Mouse (Mus musculus): Measurements from ENCODE around the gene Lmod1.
"Not testable (repeated sequence)": the region's sequence is repeated elsewhere in the genome, so short reads cannot be mapped to it uniquely, and the experiment has no call there.

Gene Lmod1

GRCm38 (mm10) chr1:135363446-135363845, 38.8 kb downstream of the Lmod1 start:
- no peak for DNase-seq

DNA sequence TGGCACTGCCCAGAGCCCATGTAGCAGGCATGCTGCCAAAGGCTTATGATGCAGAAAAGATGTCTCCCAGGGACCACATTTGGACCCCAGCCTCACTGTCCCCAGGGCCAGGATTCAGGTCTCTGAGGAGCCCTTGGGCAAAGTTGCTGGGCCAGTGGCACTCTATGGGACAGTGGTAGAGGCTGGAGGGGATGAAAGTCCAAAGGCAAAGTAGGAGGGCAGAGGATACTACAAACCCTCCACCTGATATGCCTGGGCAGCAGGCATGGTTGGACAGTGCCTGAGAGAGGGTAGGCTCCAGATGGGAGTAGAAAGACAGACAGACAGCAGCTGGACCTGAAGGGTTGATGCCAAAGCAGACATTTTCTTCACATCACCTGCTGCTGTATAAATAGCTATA, 41.8 kb downstream of the Lmod1 start:
- no peak for DNase-seq

GRCm38 (mm10) chr1:135367005-135367404, 42.4 kb downstream of the Lmod1 start:
- peak; percentile 60 for DNase-seq

DNA sequence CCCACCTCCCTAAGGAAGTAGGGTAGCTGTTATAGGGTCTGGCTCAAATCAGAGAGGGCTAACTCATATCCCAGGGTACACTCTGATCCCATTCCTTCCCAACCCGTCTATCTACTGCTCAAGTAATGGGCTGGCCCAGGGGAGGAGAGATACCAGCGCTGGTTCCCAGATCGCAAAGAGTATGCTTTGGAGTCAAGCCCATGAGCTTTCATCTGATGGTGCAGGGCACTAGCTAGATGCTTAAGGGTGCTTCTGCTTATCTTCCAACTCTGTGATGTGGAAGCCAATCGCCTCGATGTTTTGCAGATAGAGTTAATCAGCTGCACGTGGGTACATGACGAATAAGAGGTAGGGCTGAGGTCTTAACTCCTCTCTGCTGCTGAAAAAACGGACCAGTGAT, 43.0 kb downstream of the Lmod1 start:
- no peak for DNase-seq

DNA sequence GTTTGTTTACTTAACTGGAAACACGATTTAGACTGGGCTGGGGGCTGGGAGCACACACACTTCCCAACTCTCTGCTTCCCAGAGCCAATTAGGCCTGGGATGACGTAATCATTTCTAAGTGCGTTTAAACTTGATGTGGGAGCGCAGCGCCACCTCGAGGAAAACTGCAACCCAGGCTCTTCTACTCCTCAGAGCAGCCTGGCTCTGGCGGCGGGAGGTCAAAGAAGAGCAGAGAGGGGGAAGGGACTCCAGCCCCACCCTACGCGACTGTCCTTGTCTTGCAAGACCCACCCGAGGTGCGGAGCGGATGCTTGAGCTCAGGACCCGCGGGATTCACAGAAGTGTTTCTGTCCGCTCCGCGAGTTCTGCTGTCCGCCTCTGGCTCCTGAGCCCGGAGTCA, 43.6 kb downstream of the Lmod1 start:
- peak; percentile 91 for DNase-seq

DNA sequence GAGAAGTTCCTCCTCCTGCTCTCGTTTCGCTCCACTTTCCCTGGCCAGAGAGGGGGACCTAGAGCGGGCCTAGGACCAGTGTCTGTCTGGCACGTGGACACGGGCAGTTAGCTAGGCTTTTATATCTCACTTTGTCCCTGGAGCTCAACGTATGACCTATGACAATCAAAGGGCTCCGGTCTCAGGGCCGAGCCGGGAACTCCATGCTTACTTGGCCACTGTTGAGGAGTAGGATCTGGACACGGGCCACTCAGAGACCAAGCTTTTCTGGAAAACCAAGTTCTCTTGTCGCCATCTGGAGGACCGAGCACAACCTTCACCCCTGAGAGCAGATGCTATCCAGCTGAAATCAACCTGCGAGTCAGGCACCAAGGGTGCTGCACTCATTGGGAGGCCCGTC, 44.4 kb downstream of the Lmod1 start:
- peak; percentile 52 for DNase-seq

- no peak for DNase-seq
Observed at GRCm38 (mm10) chr1:135369415-135369814, 44.8 kb downstream of the Lmod1 start.

DNA sequence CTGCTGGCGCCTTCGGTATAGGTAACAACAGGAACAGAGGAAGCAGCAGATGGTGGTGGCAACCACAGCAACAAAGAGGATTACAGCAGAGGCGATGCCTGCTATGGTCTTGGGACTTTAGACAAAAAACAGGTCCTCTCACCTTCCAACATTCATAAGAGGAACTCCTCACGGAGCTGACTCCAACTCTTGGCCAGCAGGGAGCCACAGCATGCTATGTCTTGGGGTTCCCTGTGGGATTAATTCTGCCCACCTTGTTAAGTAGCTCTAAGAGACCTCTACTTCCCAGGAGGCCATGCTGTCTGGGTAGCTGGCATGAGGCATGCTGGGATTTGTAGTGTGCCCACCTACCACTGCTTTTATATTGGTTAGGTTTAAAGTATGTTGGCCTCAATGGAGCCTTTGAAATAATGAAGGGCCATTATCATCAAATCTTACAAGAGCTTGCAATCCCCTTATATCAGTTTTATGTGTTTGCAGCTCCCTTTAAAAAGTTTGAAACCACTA, 48.6 kb downstream of the Lmod1 start:
- DNase-seq, result no peak

DNA sequence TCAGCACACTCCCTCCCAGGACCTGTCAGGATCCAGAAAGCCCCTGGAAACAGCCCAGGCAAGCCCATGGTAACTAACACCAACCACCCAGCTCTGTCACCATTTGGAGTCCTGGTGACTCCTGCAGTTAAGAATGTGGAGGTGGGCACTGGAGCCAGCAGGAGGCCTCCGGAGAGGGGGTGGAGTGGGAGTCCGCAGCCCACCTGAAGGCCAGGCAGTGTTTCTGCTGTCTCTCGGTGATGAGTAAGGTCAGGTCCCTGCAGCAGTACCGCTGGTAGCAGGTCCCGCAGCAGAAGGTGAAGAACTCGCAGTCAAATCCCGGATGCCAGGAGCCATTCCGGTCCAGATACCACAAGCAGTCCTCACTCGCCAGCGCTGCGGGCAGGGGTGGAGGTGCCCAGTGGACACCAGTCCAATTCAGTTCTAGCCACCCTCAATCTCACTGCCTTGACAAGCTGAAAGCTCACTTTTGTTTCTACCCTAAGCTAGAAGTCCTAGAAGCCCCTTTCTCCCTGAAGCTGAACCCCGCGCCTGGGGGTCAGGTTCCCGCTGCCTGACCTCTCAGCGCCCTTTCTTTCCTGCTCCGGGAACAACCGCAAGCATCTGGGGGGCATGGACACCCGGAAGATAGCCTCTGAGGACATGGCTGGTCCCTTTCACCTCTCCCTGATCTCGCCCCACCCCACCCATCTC, 49.7 kb downstream of the Lmod1 start:
- DNase-seq, result peak; percentile 41

- peak; percentile 86 for DNase-seq
Observed at GRCm38 (mm10) chr1:135374868-135375581, 50.4 kb downstream of the Lmod1 start, which contains the start of gene Shisa4. Gene Shisa4 (minus strand): TSS chr1:135375237.

GRCm38 (mm10) chr1:135378576-135378975, 54.0 kb downstream of the Lmod1 start:
- DNase-seq, result peak; percentile 78

- no peak for DNase-seq
Observed at GRCm38 (mm10) chr1:135379048-135379447, 54.4 kb downstream of the Lmod1 start.

DNA sequence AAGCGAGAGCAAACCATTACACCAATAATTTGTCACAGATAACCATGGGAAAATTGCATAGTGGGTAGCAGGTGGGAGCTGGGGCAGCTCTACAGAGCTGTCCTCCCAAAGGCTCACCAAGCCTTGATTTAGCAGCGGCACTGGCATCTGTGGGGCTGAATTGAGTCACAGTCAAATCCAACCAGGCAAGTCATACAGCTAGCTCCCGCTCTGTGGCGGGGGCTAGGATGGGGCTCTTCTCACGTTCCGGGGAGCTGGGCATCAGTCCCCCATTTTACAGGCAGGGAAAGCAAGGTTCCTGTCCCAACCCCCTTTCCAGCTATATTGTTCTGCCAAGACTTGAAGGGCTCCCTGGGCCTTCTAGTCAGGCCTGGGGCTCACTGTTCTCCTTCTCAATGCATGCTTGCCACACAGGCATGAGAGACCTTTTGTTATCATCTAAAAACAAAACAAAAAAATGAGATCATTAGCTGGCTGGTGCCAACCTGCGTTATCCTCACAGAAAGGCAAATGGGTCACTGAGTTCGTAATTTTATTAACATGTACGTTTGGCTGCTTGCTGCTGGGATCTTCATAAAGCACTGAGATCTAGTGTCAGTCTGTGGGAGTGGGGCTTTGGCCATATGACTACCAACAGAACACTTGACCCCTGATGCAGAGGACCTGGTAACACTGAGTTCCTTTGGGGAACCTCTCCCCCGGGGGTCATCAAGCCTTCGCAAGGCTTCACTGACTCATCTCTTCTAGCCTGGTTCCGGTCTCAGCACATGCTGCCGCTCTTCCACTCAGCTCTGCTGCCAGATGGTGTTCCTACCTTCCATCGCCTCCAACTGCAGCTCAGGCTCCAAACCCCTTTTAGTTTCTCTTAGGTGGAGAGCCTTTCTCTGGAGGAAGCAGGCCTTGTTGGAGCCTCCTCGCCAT, 55.7 kb downstream of the Lmod1 start:
- DNase-seq, result peak; percentile 88

- DNase-seq, result not testable (repeated sequence)
Observed at GRCm38 (mm10) chr1:135381560-135381959, 57.0 kb downstream of the Lmod1 start.

DNA sequence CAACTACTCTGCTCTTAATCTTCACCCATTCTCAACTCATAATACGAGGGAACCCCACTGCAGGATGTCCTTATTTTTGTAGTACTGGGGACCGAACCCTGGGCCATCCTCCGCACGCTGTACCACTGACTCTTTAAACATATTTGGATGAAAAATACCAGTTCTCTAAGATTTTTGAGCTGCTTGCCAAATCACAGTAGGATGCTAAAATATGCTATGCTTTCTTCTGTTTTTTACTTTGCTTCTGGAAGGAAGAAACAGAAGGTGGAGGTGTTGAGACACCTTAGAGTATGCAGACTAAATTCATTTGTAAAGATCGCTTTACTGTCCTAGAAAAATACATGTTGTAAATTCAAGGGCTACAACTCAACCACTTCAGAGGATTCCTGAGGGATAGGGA, 59.6 kb downstream of the Lmod1 start:
- DNase-seq, result no peak

DNA sequence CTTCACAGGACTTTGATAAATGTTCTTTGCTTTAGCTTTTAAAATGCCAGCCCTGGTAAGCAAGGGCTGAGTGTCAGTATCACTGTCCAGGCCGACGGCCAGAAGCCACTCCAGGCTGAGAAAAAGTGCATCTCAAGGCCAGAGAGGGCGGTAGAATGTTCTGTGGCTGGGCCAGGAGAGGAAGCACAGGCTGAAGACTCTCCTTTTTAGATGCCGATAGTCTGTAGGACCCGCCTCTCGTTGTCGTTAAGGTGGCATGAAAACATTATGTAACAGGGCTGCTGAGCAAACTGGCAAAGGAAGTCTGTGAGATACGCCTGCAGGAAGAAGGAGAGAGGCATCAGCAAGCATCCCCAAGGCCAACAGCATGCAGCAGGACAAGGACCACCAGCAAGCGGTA, 60.6 kb downstream of the Lmod1 start:
- peak; percentile 64 for DNase-seq

- DNase-seq, result no peak
Observed at GRCm38 (mm10) chr1:135399466-135399865, 74.9 kb downstream of the Lmod1 start.

GRCm38 (mm10) chr1:135401452-135402110, 77.0 kb downstream of the Lmod1 start:
- no peak for DNase-seq

DNA sequence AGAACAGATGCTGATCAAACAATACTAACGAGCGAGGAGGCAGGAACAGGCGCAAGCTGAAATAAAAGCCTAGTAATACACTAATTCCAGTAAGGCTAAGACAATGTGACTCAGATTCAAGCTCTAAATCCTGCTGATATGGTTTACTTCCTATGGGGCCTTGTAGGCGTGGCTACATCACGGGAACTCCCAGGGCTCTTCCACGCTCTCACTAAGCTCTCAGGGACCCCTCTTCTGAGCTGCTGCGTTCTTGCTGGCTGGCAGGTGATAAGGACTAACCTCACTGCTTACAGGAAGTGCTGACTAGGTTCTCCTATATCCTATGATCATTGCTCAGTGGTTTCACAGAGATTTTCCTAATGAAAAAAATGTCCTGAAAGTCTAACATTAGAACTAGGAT, 80.7 kb downstream of the Lmod1 start:
- no peak for DNase-seq

GRCm38 (mm10) chr1:135408973-135409372, 84.4 kb downstream of the Lmod1 start:
- DNase-seq, result no peak

DNA sequence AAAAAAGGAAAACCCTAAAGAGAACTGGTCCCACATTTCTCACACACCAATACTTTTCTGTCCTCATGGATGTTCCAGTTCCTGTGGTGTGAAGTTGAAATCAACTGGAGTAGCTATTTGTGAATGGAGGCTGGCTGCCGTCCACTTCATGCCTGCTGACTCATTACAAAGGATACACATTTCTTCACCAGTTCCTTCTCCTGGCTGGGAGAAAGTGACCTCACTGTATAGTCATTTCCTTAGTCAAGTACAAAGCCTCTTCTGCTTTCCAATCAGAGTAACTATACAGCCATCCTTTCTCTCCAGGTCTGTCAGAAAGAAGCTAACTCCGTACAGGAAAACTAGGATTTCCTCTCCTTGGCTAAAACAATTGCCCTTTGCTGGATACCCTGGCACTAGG, 86.4 kb downstream of the Lmod1 start:
- peak; percentile 68 for DNase-seq

GRCm38 (mm10) chr1:135412130-135412529, 87.5 kb downstream of the Lmod1 start:
- no peak for DNase-seq

GRCm38 (mm10) chr1:135413996-135414395, 89.4 kb downstream of the Lmod1 start:
- DNase-seq, result peak; percentile 59

Data from right cerebral cortex, adult 18-20 months (tissue).